Mouse (Mus musculus): ENCODE measurements around the gene Zfp62. TPM values are rescaled to one million over a fixed set of nuclear protein-coding genes. Genes with fewer than 3 reads are reported as not detected.
A peak's percentile ranks its signal among the peaks of the same experiment; 100 is the strongest.

The Zfp62 gene
- polyA plus RNA-seq, 1 experiment from 2014 or later: 10.7 TPM

DNA sequence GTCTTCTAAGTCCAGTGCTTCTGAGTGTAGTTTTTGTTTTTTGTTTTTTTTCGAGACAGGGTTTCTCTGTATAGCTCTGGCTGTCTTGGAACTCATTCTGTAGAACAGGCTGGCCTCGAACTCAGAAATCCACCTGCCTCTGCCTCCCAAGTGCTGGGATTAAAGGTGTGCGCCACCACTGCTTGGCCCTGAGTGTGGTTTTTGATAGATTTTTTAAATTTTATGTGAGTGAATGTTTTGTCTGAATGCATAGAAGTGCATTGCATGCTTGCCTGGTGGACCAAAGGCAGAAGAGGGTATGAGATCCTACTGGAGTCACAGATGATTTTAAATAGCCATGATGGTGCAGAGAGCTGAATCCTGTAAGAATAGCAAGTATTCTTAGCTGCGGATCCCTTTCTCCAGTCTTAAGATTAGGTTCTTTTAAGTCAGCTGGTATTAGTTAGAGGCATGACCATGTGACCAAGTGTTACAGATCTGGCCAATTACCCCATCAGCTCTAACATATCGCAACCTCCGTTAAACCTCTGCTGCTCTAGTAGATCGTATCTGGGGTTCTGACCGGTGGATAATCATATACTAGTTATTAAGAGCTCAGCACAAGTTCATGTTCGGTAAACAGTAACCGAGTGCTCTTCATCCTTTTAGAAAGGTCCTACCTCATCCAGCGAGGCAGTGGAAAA is 40.0 kb downstream of the Zfp62 start:
- DNase-seq (no peak), ATAC-seq (ENCODE audit: low read depth) (no peak)
- H3K4me1 ChIP-seq (replicated peaks): peaks cover 67% of the 10 kb centered on the region

DNA sequence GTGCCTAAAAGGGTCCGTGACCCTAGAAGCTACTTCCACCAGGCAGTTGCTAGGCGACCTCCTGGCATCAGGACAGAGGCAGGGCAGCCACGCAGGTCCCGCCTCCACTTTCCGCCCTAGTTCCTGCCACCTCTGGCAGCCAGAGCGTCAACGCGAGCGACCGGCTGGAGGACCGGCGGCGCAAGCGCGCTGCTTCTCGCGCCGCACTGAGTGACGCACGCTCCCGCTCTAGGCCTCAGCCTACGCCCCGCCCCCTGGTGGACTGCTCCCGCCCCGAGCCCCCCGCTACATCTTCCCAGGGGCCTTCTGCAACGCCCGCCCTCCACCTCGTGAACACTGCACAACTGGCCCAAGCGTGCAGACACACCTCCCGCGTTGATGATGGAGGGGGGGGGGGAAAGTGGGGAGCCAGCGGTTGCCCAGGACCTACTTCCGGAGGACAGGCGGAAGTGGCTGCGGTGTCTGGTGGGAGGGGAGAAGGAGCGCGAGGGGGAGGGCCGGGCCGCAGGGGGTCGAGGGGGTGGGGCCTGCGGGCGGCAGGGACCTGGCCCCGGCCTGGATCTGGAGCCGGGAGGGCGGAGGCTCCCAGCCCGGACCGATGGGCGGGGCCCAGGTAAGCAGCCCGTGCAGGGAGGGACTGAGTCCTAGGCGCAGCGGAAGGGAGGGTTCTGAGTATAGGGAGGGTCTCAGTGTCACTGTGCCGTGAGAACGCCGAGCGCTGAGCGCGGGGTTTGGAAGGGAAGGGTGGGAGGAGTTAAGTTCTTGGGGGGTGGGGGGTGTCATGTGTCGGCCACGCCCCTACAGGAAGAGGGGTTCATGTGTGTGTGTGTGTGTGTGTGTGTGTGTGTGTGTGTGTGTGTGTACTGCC is 40.9 kb downstream of the Zfp62 start, which contains the start of gene Mgat1:
Gene Mgat1 (plus strand): TSS at position 465 of the 868 bp plus-strand sequence.
- Histone ChIP-seq H3K9ac (peak within 1 kb of the TSS; percentile 75), H3K27ac (peak within 1 kb of the TSS; percentile 91), H3K27me3 (no peaks in the 10 kb centered on the region), H3K4me2 (peak within 1 kb of the TSS; percentile 91), H3K36me3 (no peaks in the 10 kb centered on the region), H3K4me3 (replicated peaks) (peak within 1 kb of the TSS; percentile 65), H3K9me3 (replicated peaks) (no peaks in the 10 kb centered on the region), H3K4me1 (replicated peaks) (peaks cover 75% of the 10 kb centered on the region)
- WGBS (ENCODE audit: insufficient replicate concordance): under 1% methylated on average over 56 of the region's 60 CpGs
- ATAC-seq (ENCODE audit: low read depth): peak; percentile 88
- DNase-seq: peak; percentile 87

More for the DNA sequence above, 40.0 kb downstream of the Zfp62 start:
- H3K36me3 ChIP-seq: no peaks in the 10 kb centered on the region
- H3K27ac ChIP-seq: peak overlapping the region; percentile 91
- peak overlapping the region; percentile 91 for H3K4me2 ChIP-seq
- H3K9ac ChIP-seq: peak overlapping the region; percentile 75
- H3K9me3 ChIP-seq (replicated peaks): no peaks in the 10 kb centered on the region
- 17% methylated on average over 11 of the region's 11 CpGs for WGBS (ENCODE audit: insufficient replicate concordance)
- H3K4me3 ChIP-seq (replicated peaks): peak overlapping the region; percentile 65
- H3K27me3 ChIP-seq: no peaks in the 10 kb centered on the region

GRCm38 (mm10) chr11:49244595-49244930 is 41.5 kb downstream of the Zfp62 start:
- peak overlapping the region; percentile 91 for H3K27ac ChIP-seq
- H3K36me3 ChIP-seq: no peaks in the 10 kb centered on the region
- 3% methylated on average over 4 of the region's 4 CpGs for WGBS (ENCODE audit: insufficient replicate concordance)
- H3K9ac ChIP-seq: peak overlapping the region; percentile 75
- ATAC-seq (ENCODE audit: low read depth) (no peak), DNase-seq (no peak)
- no peaks in the 10 kb centered on the region for H3K9me3 ChIP-seq (replicated peaks)
- H3K4me1 ChIP-seq (replicated peaks): peaks cover 81% of the 10 kb centered on the region
- H3K4me2 ChIP-seq: peak overlapping the region; percentile 91
- H3K27me3 ChIP-seq: no peaks in the 10 kb centered on the region
- H3K4me3 ChIP-seq (replicated peaks): peak overlapping the region; percentile 65

DNA sequence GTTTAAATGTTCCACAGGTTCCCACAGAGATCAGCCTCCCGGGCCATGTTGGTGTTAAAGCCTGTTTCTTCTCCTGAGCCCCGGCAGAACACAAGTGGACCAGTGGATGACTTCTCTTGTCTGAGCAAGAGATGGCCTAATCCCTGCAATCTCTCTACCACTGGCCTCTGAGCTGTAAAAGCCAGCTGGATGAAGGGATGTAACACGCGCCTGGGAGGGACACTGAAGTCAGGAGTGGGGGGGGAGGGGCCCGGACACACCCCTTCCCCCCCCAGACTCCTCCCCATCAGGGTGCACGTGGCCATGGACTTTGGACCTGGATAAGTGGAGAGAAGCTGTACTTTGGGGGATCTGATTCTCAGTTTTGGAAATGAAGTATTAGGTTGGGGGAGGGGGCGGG is 42.1 kb downstream of the Zfp62 start:
- Histone ChIP-seq H3K27me3 (no peaks in the 10 kb centered on the region), H3K27ac (peak overlapping the region; percentile 91), H3K4me2 (peak overlapping the region; percentile 91), H3K4me1 (replicated peaks) (peaks cover 82% of the 10 kb centered on the region), H3K9ac (peak overlapping the region; percentile 27; the same call in 1 of the 2 replicates), H3K4me3 (replicated peaks) (peak overlapping the region; percentile 65), H3K36me3 (no peaks in the 10 kb centered on the region), H3K9me3 (replicated peaks) (no peaks in the 10 kb centered on the region)
- 18% methylated on average over 7 of the region's 7 CpGs for WGBS (ENCODE audit: insufficient replicate concordance)
- DNase-seq (no peak), ATAC-seq (ENCODE audit: low read depth) (no peak)

- WGBS (ENCODE audit: insufficient replicate concordance): 8% methylated on average over 12 of the region's 12 CpGs
- Histone ChIP-seq H3K4me1 (replicated peaks) (peaks cover 84% of the 10 kb centered on the region), H3K27me3 (no peaks in the 10 kb centered on the region), H3K4me2 (peak overlapping the region; percentile 91), H3K9me3 (replicated peaks) (no peaks in the 10 kb centered on the region), H3K27ac (peak overlapping the region; percentile 91), H3K9ac (peak overlapping the region; percentile 27; the same call in 1 of the 2 replicates), H3K4me3 (replicated peaks) (peak overlapping the region; percentile 65), H3K36me3 (no peaks in the 10 kb centered on the region)
- ATAC-seq (ENCODE audit: low read depth) (no peak), DNase-seq (no peak)
Measured at GRCm38 (mm10) chr11:49245634-49246415, 42.7 kb downstream of the Zfp62 start.

GRCm38 (mm10) chr11:49246523-49246922 is 43.4 kb downstream of the Zfp62 start:
- no peaks in the 10 kb centered on the region for H3K9me3 ChIP-seq (replicated peaks)
- 73% methylated on average over 4 of the region's 4 CpGs for WGBS (ENCODE audit: insufficient replicate concordance)
- no peaks in the 10 kb centered on the region for H3K36me3 ChIP-seq
- DNase-seq (no peak), ATAC-seq (ENCODE audit: low read depth) (no peak)
- no peaks in the 10 kb centered on the region for H3K27me3 ChIP-seq
- H3K4me3 ChIP-seq (replicated peaks): peak overlapping the region; percentile 65
- no peak overlapping the region for H3K9ac ChIP-seq
- peak overlapping the region; percentile 91 for H3K4me2 ChIP-seq
- peaks cover 86% of the 10 kb centered on the region for H3K4me1 ChIP-seq (replicated peaks)
- H3K27ac ChIP-seq: peak overlapping the region; percentile 91

DNA sequence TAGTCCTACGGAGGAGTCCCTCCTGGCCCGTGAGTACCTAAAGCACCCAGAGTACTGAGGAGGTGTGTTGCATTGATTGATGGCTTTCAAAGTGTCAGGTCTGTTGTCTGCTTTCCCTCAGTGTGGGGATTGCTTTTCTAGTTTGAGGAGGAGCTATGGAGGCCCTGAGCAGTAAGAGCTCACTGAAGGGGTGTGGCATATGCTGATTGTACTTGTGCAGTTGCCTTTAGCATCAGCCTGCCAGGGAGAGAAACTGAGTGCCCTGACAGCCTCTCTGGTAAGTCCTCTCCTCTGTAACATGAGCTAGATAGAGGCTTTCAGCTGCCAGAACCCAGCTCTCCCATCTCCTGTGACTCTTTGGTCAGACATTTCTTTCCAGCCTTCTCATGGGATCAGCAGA is 44.2 kb downstream of the Zfp62 start:
- H3K9ac ChIP-seq: peak overlapping the region; percentile 31
- DNase-seq (peak; percentile 19), ATAC-seq (ENCODE audit: low read depth) (no peak)
- peaks cover 4% of the 10 kb centered on the region; the same call in 1 of the 2 replicates for H3K36me3 ChIP-seq
- no peaks in the 10 kb centered on the region for H3K27me3 ChIP-seq
- WGBS (ENCODE audit: insufficient replicate concordance): 44% methylated on average over 2 of the region's 2 CpGs
- peak overlapping the region; percentile 91 for H3K27ac ChIP-seq
- H3K4me2 ChIP-seq: peak overlapping the region; percentile 91
- peak overlapping the region; percentile 65 for H3K4me3 ChIP-seq (replicated peaks)
- no peaks in the 10 kb centered on the region for H3K9me3 ChIP-seq (replicated peaks)
- peaks cover 88% of the 10 kb centered on the region for H3K4me1 ChIP-seq (replicated peaks)

DNA sequence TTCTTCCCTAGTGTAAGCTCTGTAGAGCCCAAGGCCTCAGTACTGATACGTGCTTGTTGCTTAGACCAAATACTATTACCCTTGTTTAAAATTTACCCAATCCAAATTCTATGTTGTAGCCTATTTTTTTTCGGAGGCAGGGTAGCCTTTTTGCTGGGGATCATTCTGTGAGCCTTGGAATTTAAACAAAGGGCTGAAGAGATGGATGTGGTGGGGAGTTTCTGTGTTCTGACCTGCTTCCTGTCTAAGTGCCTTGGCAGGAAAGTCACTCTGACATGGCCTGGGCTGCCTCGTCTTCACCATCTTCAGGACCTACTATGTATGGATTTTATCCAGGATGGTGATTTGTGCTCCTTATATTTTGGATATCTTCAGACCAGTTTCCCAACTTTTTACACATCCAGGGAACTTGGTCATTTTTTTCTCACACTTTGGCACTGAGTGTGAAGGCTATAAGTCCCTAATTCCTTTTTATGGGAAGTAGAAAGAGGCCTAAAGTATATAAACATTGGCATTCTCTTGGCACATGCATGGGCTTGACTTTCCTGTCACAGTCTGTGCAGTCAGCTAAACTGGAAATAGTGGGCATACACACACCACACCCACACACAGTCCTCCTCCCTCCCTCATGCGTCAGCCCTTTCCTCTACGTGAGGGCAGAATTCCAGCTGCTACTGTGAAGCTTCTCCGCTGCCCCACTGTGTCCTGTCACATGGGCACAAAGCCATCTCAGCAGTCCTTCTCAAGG is 45.3 kb downstream of the Zfp62 start:
- Histone ChIP-seq H3K27ac (peak overlapping the region; percentile 92), H3K4me2 (peak overlapping the region; percentile 91), H3K27me3 (no peaks in the 10 kb centered on the region), H3K9ac (peak overlapping the region; percentile 31; the same call in 1 of the 2 replicates), H3K36me3 (peaks cover 13% of the 10 kb centered on the region), H3K4me3 (replicated peaks) (no peak overlapping the region), H3K9me3 (replicated peaks) (no peaks in the 10 kb centered on the region), H3K4me1 (replicated peaks) (peaks cover 88% of the 10 kb centered on the region)
- ATAC-seq (ENCODE audit: low read depth) (no peak), DNase-seq (no peak)
- 62% methylated on average over 6 of the region's 6 CpGs for WGBS (ENCODE audit: insufficient replicate concordance)

DNA sequence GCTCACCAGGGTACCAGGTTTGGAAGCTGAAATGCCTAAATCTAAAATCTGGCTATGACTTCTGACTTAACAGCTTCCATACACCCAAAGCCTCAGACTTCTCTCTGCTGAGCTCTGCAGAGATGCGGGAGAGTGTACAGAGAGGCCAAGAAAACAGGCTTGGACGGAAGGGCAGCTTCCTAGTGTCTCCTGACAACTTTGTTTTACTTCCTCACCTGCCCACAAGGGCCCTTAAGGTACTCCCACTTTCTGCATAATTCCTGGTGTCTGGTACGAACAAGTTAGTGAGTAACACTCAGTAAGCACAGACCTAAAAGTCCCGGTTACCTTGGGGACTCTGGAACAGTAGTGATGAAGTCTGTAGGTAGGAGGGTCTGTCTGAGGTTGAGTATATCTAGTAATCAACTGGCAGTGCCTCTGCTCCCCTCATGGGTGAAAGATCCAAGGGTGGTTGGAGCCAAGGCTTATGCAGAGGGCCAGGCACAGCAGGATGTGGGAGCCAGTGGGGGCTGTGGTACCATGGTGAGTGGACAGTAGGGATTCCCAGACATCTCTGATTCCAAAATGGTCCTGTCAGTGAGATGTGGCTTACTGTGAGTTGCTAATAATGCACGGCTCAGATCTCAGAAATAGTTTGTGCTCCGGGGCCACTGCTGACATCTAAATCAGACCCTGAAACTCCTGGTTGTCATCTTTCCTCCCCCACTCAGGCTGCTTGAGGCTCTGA is 46.0 kb downstream of the Zfp62 start:
- no peak for DNase-seq
- WGBS (ENCODE audit: insufficient replicate concordance): 50% methylated on average over 6 of the region's 6 CpGs
- Histone ChIP-seq H3K9ac (peak overlapping the region; percentile 93), H3K4me2 (peak overlapping the region; percentile 91), H3K27me3 (no peaks in the 10 kb centered on the region), H3K36me3 (peaks cover 21% of the 10 kb centered on the region), H3K4me3 (replicated peaks) (peak overlapping the region; percentile 84; the same call in 1 of the 2 replicates), H3K27ac (peak overlapping the region; percentile 92), H3K9me3 (replicated peaks) (no peaks in the 10 kb centered on the region), H3K4me1 (replicated peaks) (peaks cover 94% of the 10 kb centered on the region)
- no peak for ATAC-seq (ENCODE audit: low read depth)

Data from liver, embryonic 13.5 days (tissue).